Mouse (Mus musculus) frontal cortex, adult 2 months (tissue): ENCODE measurements around the gene Olfr1475. TPM values are rescaled to one million over a fixed set of nuclear protein-coding genes. Genes with fewer than 3 reads are reported as not detected.
"Not testable (repeated sequence)": the region's sequence is repeated elsewhere in the genome, so short reads cannot be mapped to it uniquely, and the experiment has no call there.

Source experiments
- DNase-seq, 2 experiments: peaks; one replicate each; pipeline ENCODE4 v3.0.0; 2022; ENCODE audit warnings: low spot score in 1 of 2; ENCODE audit errors: extremely low spot score in 1 of 2
- polyA plus RNA-seq: library from polyadenylated mRNA; depleted of rRNA; stranded (reverse); fragments of >200 nt; gene quantifications from 2 replicates; pipeline ENCODE4 v1.2.3, GENCODE M21; 2012; rRNA removed

The Olfr1475 gene
- not detected in 2 replicates for polyA plus RNA-seq

DNA sequence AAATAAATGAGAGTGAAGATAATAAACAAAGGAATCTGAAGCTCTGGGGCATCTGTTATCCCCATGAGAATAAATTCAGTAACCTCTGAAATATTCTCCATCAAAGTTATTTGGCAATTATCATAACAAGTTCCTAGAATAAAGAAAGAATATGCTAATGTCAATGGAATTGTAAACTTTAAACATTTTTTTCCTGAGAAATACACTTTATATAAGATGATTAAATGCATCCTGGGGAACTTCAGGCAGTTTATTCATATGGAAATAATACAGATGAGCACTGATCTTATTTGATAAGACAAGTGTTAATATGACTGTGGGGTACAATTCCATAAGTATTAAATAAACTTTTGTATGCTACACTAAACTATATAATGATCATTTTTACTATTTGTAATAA lies at the start of gene Olfr1475:
TSS of gene Olfr1475 (minus strand) at position 101 of the 400 bp plus-strand sequence.
- no peak for DNase-seq

DNA sequence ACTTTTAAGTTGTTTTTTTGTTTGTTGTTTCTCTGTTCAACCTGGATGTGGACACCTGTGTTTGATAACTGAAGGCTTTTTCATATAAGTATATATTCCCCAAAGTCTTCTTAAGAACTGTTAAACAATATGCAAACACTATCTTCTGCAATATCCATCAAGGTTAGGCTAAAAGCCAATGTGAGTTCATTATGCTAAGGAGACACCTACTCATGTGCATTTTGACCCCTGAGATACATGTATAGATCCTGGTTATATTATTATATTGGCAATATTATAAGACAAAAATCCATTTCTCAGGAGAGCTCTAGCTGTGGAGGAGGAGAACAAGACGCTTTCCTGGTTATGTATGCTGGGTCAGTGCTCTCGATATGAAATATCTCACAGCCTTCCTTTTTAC lies 47.6 kb upstream of the Olfr1475 start, which contains the start of gene Olfr1480:
TSS of gene Olfr1480 (plus strand) at position 301 of the 400 bp plus-strand sequence.
- no peak for DNase-seq

DNA sequence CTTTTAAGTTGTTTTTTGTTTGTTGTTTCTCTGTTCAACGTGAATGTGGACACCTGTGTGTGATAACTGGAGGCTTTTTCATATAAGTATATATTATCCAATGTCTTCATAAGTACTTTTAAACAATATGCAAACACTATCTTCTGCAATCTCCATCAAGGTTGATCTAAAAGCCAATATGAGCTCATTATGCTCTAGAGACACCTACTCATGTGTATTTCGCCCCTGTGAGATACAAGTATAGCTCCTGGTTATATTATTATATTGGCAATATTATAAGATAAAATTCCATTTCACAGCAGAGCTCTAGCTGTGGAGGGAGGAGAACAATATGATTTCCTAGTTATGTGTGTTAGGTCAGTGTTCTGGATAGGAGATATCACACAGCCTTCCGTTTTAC lies 20.2 kb upstream of the Olfr1475 start, which contains the start of gene Olfr1477:
TSS of gene Olfr1477 (plus strand) at position 301 of the 400 bp plus-strand sequence.
- DNase-seq, result no peak

DNA sequence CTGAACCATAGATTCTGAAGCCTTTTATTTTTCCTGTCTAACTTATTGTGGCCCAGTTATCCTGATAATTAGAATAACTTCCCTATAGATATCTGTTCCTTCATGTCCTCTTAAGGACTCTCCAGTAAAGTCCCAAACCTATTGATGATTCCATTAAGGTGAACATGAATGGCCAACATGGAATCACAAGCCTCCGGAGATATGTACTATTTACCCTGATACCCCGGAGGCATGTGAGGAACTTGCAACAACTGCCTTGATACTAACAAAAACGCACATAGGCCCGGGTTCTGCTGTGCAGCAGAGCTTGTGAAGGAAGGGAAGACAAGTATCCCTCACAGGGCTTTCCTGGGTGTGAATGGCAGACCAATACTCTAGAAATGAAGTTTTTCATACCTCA lies 10.7 kb downstream of the Olfr1475 start, which contains the start of gene Olfr1474:
TSS of gene Olfr1474 (plus strand) at position 301 of the 400 bp plus-strand sequence.
- not testable (repeated sequence) for DNase-seq

DNA sequence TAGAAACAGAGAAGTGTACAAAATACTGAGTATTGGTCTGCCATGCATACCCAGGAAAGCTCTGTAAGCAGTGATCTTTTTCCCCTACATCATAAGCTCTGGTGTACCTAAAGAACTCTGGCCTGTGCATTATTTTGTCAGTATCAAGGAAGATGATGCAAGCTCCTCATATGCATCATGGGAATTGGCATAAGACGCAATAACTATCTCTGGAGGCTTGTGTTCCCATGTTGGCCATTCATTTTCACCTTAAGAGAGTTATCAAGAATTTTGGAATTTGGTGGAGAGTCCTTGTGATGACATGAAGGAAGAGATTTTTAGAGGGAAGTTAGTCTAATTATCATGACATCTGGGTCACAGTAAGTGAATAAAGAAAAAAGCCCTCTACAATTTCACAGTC lies 24.0 kb downstream of the Olfr1475 start, which contains the start of gene Olfr1472:
TSS of gene Olfr1472 (minus strand) at position 101 of the 400 bp plus-strand sequence.
- no peak for DNase-seq

DNA sequence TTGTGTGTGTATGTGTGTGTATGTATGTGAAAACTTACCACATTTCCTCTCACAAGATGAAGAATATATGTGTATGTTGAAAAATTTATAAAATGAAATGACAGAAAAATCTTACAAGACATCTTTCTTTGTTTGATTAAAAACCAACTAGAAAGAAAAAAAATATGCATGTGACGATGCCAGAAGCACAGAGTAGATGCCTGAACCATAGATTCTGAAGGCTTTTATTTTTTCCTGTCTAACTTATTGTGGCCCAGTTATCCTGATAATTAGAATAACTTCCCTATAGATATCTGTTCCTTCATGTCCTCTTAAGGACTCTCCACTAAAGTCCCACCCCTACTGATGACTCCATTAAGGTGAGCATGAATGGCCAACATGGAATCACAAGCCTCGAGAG lies 36.9 kb downstream of the Olfr1475 start, which contains the start of gene Olfr1471:
TSS of gene Olfr1471 (plus strand) at position 301 of the 400 bp plus-strand sequence.
- DNase-seq, result not testable (repeated sequence)

Other genes starting within 250 kb of the Olfr1475 start
- 0.08 and 0.10 TPM in 2 replicates for gene Olfr1463, start 248.9 kb downstream of the Olfr1475 start, polyA plus RNA-seq
- not detected in 2 replicates for gene Olfr1465, start 164.7 kb downstream of the Olfr1475 start, polyA plus RNA-seq
- not detected in 2 replicates for gene Olfr1466, start 141.3 kb downstream of the Olfr1475 start, polyA plus RNA-seq
- gene Olfr1467, start 118.0 kb downstream of the Olfr1475 start, polyA plus RNA-seq, result not detected in 2 replicates
- not detected in 2 replicates for gene Olfr1469, start 72.3 kb downstream of the Olfr1475 start, polyA plus RNA-seq
- gene Olfr1471, start 36.8 kb downstream of the Olfr1475 start, polyA plus RNA-seq, result not detected in 2 replicates
- not detected in 2 replicates for gene Olfr1472, start 24.1 kb downstream of the Olfr1475 start, polyA plus RNA-seq
- not detected in 2 replicates for gene Olfr1474, start 10.6 kb downstream of the Olfr1475 start, polyA plus RNA-seq
- gene Olfr1477, start 20.4 kb upstream of the Olfr1475 start, polyA plus RNA-seq, result 0.02 TPM in 1 of 2 replicates, not detected in the other
- not detected in 2 replicates for gene Olfr1480, start 47.7 kb upstream of the Olfr1475 start, polyA plus RNA-seq
- gene Olfr1484, start 103.3 kb upstream of the Olfr1475 start, polyA plus RNA-seq, result not detected in 2 replicates
- not detected in 2 replicates for gene Olfr1487, start 137.2 kb upstream of the Olfr1475 start, polyA plus RNA-seq
- not detected in 2 replicates for gene Olfr1489, start 151.4 kb upstream of the Olfr1475 start, polyA plus RNA-seq
- not detected in 2 replicates for gene Olfr1490, start 170.9 kb upstream of the Olfr1475 start, polyA plus RNA-seq
- gene Olfr1491, start 217.1 kb upstream of the Olfr1475 start, polyA plus RNA-seq, result 0.11 TPM in 1 of 2 replicates, not detected in the other
- not detected in 2 replicates for gene Olfr1493-ps1, start 243.1 kb upstream of the Olfr1475 start, polyA plus RNA-seq